Mouse (Mus musculus) hindlimb bud, embryonic 11.5 days (tissue): Measurements from ENCODE around the gene Fkbpl.

Experiments
- DNase-seq: peaks from one replicate; pipeline ENCODE4 v3.0.0-alpha.2; 2012; ENCODE audit warnings: low read depth, low spot score; ENCODE audit errors: extremely low spot score

Gene Fkbpl

GRCm38 (mm10) chr17:34685120-34686110 is 40.9 kb downstream of the Fkbpl start:
- DNase-seq: no peak

GRCm38 (mm10) chr17:34688889-34689288 is 44.3 kb downstream of the Fkbpl start:
- no peak for DNase-seq

- no peak for DNase-seq
These were observed 45.9 kb downstream of the Fkbpl start for GRCm38 (mm10) chr17:34690458-34690857.

GRCm38 (mm10) chr17:34692906-34693305 is 48.3 kb downstream of the Fkbpl start:
- DNase-seq: no peak
